Mouse (Mus musculus) lung, adult 2 months (tissue): ENCODE results near the gene Ngfr.

ENCODE experiments used
- CTCF ChIP-seq: fragments of 200-500 bp; IDR thresholded peaks from 2 replicates; pipeline ENCODE4 v1.5.1; 2011; ENCODE audit warnings: mild to moderate bottlenecking, low read length, control low read depth; ENCODE audit not compliant: insufficient read depth
- POLR2A ChIP-seq: fragments of 200-500 bp; IDR thresholded peaks from 2 replicates; pipeline ENCODE4 v1.6.1; 2011; ENCODE audit warnings: low read depth, mild to moderate bottlenecking, control low read depth, low read length, borderline replicate concordance; ENCODE audit errors: extremely low read depth

DNA sequence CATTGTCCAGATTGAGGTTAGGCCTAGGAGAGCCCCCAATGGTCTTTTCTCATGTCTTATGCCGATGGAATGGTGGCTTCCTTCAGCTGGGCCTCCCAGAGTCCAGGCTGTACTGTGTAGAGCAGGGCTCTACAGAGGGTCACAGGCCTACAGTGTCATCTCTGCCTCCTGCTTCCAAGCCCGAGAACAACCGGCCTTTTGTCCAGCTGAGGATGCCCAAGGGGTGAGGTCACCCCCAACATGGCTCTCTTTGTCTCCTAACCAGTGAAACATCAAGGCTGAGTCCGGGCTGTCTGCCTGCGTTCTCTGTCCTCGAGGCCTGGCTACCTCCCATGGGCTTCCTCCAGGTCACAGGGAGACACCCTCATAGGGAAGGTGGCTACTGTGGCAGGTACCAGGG is 44.9 kb upstream of the Ngfr start:
- TF ChIP-seq CTCF (no peak), POLR2A (no peak)
